Mouse (Mus musculus): ENCODE data around the gene Arl15. TPM values are rescaled to one million over a fixed set of nuclear protein-coding genes. Genes with fewer than 3 reads are reported as not detected.

Arl15 gene
- 14.2 and 15.0 TPM in 2 replicates for polyA plus RNA-seq (2016; fragmentation: Nextera tagmentation; extraction: Ambion mirVana)

DNA sequence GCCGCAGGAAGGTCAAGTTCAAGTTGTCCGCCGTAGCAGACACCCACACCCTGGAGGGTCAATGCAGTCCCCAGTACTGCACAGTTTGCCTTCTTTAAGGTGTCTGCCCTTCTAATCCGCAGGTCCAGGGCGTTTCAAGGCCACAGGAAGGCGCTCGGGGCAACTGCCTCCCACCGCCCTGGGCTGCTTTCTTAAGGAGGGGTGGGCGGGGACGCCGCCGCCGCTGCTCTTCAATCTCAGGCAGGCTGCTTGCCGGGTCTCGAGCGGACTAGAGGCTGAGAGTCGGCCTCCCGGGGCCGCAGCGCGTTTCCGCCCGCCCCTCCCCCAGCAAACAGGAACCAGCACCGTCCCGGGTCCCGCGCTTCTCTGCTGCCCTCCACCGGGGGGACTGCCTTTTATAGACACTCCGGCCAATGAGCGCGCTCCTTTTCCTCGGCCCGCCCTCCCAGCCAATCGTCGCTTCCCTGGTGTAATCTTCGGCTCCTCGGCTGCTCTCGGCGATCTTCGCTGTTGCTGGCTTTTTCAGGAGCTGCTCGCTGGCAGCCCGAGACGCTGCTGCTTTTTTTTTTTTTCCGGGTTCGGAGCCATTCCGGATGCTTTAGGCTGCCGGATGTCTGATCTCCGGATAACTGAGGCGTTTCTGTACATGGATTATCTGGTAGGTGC, at the start of gene Arl15:
Gene Arl15 (plus strand): TSS at position 467 of the 666 bp plus-strand sequence.
- H3K4me1 ChIP-seq, result peaks cover 19% of the 10 kb centered on the region
- ATAC-seq (ENCODE audit: low FRiP score), result peak; percentile 98

GRCm38 (mm10) chr13:113745301-113745700, 49.0 kb upstream of the Arl15 start:
- Histone ChIP-seq H3K27ac (no peak overlapping the region), H3K9ac (no peak overlapping the region), H3K36me3 (no peaks in the 10 kb centered on the region), H3K9me3 (replicated peaks) (no peaks in the 10 kb centered on the region), H3K4me3 (no peak overlapping the region), H3K27me3 (no peaks in the 10 kb centered on the region), H3K4me2 (replicated peaks) (no peak overlapping the region), H3K4me1 (no peaks in the 10 kb centered on the region)
- 40% methylated on average over 2 of the region's 2 CpGs for WGBS
- ATAC-seq (ENCODE audit: low FRiP score), result no peak

More for the DNA sequence above, at the start of gene Arl15:
- Histone ChIP-seq H3K4me2 (replicated peaks) (peak within 1 kb of the TSS; percentile 72), H3K9ac (peak within 1 kb of the TSS; percentile 91), H3K27ac (peak within 1 kb of the TSS; percentile 90), H3K36me3 (no peaks in the 10 kb centered on the region), H3K27me3 (no peaks in the 10 kb centered on the region), H3K4me3 (peak within 1 kb of the TSS; percentile 85), H3K9me3 (replicated peaks) (no peaks in the 10 kb centered on the region)
- WGBS, result under 1% methylated on average over 49 of the region's 49 CpGs

DNA sequence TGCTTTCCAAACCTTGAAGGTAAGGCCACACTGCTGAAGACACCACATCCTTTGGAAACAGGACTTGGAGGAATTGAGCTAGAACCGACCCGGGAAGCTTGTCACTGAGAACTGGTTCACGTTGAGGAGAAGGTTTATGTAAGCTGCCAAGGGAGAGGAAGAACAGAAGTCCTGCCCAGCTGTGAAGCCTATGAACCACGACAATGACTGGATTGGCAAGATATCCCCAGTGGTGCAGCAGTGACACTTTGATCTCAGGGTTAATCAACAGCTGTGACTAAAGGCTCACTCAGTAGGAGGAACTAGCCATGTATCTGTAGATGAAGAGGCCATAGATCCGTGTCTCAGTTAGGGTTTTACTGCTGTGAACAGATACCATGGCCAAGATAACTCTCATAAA, 43.5 kb upstream of the Arl15 start:
- H3K27ac ChIP-seq, result no peak overlapping the region
- no peaks in the 10 kb centered on the region for H3K27me3 ChIP-seq
- H3K4me1 ChIP-seq, result no peaks in the 10 kb centered on the region
- H3K4me3 ChIP-seq, result no peak overlapping the region
- no peak overlapping the region for H3K4me2 ChIP-seq (replicated peaks)
- no peaks in the 10 kb centered on the region for H3K36me3 ChIP-seq
- H3K9me3 ChIP-seq (replicated peaks), result no peaks in the 10 kb centered on the region
- ATAC-seq (ENCODE audit: low FRiP score), result no peak
- H3K9ac ChIP-seq, result no peak overlapping the region
- WGBS, result 60% methylated on average over 5 of the region's 5 CpGs

GRCm38 (mm10) chr13:113754731-113755689, 39.3 kb upstream of the Arl15 start:
- H3K36me3 ChIP-seq, result no peaks in the 10 kb centered on the region
- H3K27me3 ChIP-seq, result no peaks in the 10 kb centered on the region
- H3K9me3 ChIP-seq (replicated peaks), result no peaks in the 10 kb centered on the region
- H3K4me1 ChIP-seq, result no peaks in the 10 kb centered on the region; the same call in 1 of the 2 replicates
- H3K27ac ChIP-seq, result no peak overlapping the region
- ATAC-seq (ENCODE audit: low FRiP score), result no peak
- H3K9ac ChIP-seq, result no peak overlapping the region
- H3K4me3 ChIP-seq, result no peak overlapping the region
- no peak overlapping the region for H3K4me2 ChIP-seq (replicated peaks)
- WGBS, result 75% methylated on average over 9 of the region's 9 CpGs

DNA sequence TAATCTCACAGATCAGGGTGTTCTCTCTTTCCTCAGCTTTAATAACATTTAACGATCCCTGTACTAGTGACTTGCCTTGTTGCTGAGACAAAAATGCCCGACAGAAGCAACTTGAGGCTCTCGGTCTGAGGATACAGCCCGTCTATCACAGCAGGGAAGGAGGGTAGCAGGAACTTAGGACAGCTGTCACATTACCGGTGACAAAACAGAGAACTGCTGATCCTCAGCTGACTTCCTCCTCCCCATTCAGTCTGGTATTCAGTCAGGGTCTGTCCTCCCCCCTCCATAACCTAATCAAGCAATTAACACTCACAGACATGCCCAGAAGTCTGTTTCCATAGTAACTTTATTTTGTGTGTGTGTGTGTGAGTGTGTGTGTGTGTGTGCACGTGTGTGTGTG, 38.5 kb upstream of the Arl15 start:
- no peak for ATAC-seq (ENCODE audit: low FRiP score)
- H3K4me2 ChIP-seq (replicated peaks), result no peak overlapping the region
- no peaks in the 10 kb centered on the region for H3K36me3 ChIP-seq
- no peak overlapping the region for H3K9ac ChIP-seq
- H3K27ac ChIP-seq, result no peak overlapping the region
- no peaks in the 10 kb centered on the region for H3K9me3 ChIP-seq (replicated peaks)
- no peaks in the 10 kb centered on the region for H3K27me3 ChIP-seq
- 44% methylated on average over 6 of the region's 6 CpGs for WGBS
- H3K4me3 ChIP-seq, result no peak overlapping the region
- no peaks in the 10 kb centered on the region; the same call in 1 of the 2 replicates for H3K4me1 ChIP-seq

GRCm38 (mm10) chr13:113761717-113762116, 32.6 kb upstream of the Arl15 start:
- H3K27me3 ChIP-seq, result no peaks in the 10 kb centered on the region
- WGBS, result 90% methylated on average over 11 of the region's 11 CpGs
- H3K36me3 ChIP-seq, result no peaks in the 10 kb centered on the region
- no peak for ATAC-seq (ENCODE audit: low FRiP score)
- H3K4me3 ChIP-seq, result no peak overlapping the region
- no peak overlapping the region for H3K9ac ChIP-seq
- H3K4me1 ChIP-seq, result no peaks in the 10 kb centered on the region; the same call in 1 of the 2 replicates
- H3K9me3 ChIP-seq (replicated peaks), result no peaks in the 10 kb centered on the region
- H3K4me2 ChIP-seq (replicated peaks), result no peak overlapping the region
- H3K27ac ChIP-seq, result no peak overlapping the region

- WGBS, result 87% methylated on average over 14 of the region's 14 CpGs
- Histone ChIP-seq H3K4me3 (no peak overlapping the region), H3K4me1 (no peaks in the 10 kb centered on the region; the same call in 1 of the 2 replicates), H3K9me3 (replicated peaks) (no peaks in the 10 kb centered on the region), H3K36me3 (no peaks in the 10 kb centered on the region), H3K27ac (no peak overlapping the region), H3K27me3 (no peaks in the 10 kb centered on the region), H3K4me2 (replicated peaks) (no peak overlapping the region), H3K9ac (no peak overlapping the region)
- no peak for ATAC-seq (ENCODE audit: low FRiP score)
Measured at GRCm38 (mm10) chr13:113762766-113763516, 31.4 kb upstream of the Arl15 start.

GRCm38 (mm10) chr13:113765411-113765810, 28.9 kb upstream of the Arl15 start:
- Histone ChIP-seq H3K4me1 (no peaks in the 10 kb centered on the region), H3K4me2 (replicated peaks) (no peak overlapping the region), H3K4me3 (no peak overlapping the region), H3K36me3 (no peaks in the 10 kb centered on the region), H3K9me3 (replicated peaks) (no peaks in the 10 kb centered on the region), H3K27ac (no peak overlapping the region), H3K9ac (no peak overlapping the region), H3K27me3 (no peaks in the 10 kb centered on the region)
- WGBS, result 55% methylated on average over 3 of the region's 3 CpGs
- ATAC-seq (ENCODE audit: low FRiP score), result no peak

GRCm38 (mm10) chr13:113769829-113770228, 24.5 kb upstream of the Arl15 start:
- H3K9me3 ChIP-seq (replicated peaks), result no peaks in the 10 kb centered on the region
- H3K36me3 ChIP-seq, result no peaks in the 10 kb centered on the region
- no peaks in the 10 kb centered on the region for H3K27me3 ChIP-seq
- no peaks in the 10 kb centered on the region for H3K4me1 ChIP-seq
- H3K4me3 ChIP-seq, result no peak overlapping the region
- no peak for ATAC-seq (ENCODE audit: low FRiP score)
- no peak overlapping the region for H3K27ac ChIP-seq
- WGBS, result 88% methylated on average over 3 of the region's 3 CpGs
- no peak overlapping the region for H3K9ac ChIP-seq
- no peak overlapping the region for H3K4me2 ChIP-seq (replicated peaks)

DNA sequence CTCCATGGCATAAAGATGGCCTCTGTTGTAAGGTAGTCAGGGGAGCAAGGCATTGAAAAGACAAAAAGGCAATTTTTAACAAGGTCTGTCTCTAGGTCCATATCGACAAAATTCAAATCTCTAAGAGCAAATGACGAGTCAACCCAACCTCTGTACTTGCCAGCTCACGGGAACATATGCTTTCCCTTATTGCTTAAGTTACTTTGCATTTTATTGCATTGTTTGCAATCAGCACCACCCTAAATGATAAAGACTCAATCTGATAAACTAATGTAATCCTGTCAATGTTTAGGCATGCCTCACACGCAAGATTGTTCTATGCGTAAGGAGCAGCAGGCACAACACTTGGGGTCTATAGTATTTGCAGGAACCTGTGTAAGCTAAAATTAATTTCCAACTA, 24.0 kb upstream of the Arl15 start:
- Histone ChIP-seq H3K4me2 (replicated peaks) (no peak overlapping the region), H3K27ac (no peak overlapping the region), H3K9me3 (replicated peaks) (no peaks in the 10 kb centered on the region), H3K4me3 (no peak overlapping the region), H3K9ac (no peak overlapping the region), H3K27me3 (no peaks in the 10 kb centered on the region), H3K36me3 (no peaks in the 10 kb centered on the region), H3K4me1 (no peaks in the 10 kb centered on the region)
- no peak for ATAC-seq (ENCODE audit: low FRiP score)
- 90% methylated on average over 5 of the region's 5 CpGs for WGBS

DNA sequence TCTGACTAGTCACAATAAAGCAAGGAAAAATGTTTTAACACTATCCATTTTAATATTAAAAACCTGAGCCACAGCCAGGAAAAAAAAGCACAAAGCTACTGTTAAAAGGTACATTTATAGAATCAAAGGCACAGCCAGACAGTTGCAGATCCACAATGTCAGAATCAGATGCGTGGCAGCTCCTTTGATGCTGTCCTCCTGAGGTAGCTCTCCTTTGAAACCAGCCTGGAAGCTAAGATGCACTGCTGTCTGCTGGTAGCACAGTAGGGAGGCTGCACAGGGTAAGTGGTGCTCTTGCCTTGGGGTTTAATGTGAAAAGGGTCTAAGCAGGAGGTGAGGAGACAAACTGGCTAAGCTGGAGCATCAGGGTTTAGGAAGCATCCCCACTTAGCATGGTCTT, 23.0 kb upstream of the Arl15 start:
- H3K9ac ChIP-seq, result no peak overlapping the region
- no peak for ATAC-seq (ENCODE audit: low FRiP score)

DNA sequence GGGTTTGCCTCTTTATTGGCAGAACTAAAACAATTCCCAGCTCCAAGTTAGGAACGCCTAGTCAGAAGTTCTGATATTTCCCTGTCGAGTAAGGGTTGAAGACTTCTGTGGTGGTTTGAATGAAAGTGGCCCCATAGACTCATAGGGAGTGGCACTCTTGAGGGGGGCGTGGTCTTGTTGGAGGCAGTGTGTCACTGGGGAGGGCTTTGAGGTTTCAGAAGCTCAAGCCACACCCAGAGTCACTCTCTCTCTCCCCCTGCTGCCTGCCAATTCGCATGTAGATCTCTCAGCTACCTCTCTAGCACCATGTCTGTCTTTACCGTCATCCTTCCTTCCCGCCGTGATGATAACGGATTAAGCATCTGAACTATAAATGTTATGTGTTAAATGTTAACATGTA, 19.5 kb upstream of the Arl15 start:
- Histone ChIP-seq H3K27ac (no peak overlapping the region), H3K4me1 (no peaks in the 10 kb centered on the region), H3K27me3 (no peaks in the 10 kb centered on the region), H3K9ac (no peak overlapping the region), H3K4me3 (no peak overlapping the region), H3K4me2 (replicated peaks) (no peak overlapping the region), H3K36me3 (no peaks in the 10 kb centered on the region), H3K9me3 (replicated peaks) (no peaks in the 10 kb centered on the region)
- no peak for ATAC-seq (ENCODE audit: low FRiP score)
- 93% methylated on average over 8 of the region's 8 CpGs for WGBS

More for the DNA sequence above, 23.0 kb upstream of the Arl15 start:
- Histone ChIP-seq H3K9me3 (replicated peaks) (no peaks in the 10 kb centered on the region), H3K27me3 (no peaks in the 10 kb centered on the region), H3K27ac (no peak overlapping the region), H3K4me3 (no peak overlapping the region), H3K4me1 (no peaks in the 10 kb centered on the region), H3K36me3 (no peaks in the 10 kb centered on the region), H3K4me2 (replicated peaks) (no peak overlapping the region)
- WGBS, result 30% methylated on average over 1 of the region's 1 CpGs

Measured in hindbrain, embryonic 12.5 days (tissue).